Mouse (Mus musculus) T-helper 17 cell (primary cell): ENCODE measurements at regions not wholly inside any gene's neighbourhood (a gene's known extent, or its start where the extent isn't known, plus 50 kb on each side); places are given as distances from the start of the nearest gene placed in this dataset.

Source experiments
- in situ Hi-C, 2 experiments: fragments of 300-600 bp; cut with MboI, MseI; formaldehyde crosslinking; loops; 1 replicate in 1 of 2; 2 replicates in 1 of 2; pipeline ENCODE4 v1.15.1; 2025; ENCODE audit warnings: high pct_unique_total_duplicates in 2 of 2

DNA sequence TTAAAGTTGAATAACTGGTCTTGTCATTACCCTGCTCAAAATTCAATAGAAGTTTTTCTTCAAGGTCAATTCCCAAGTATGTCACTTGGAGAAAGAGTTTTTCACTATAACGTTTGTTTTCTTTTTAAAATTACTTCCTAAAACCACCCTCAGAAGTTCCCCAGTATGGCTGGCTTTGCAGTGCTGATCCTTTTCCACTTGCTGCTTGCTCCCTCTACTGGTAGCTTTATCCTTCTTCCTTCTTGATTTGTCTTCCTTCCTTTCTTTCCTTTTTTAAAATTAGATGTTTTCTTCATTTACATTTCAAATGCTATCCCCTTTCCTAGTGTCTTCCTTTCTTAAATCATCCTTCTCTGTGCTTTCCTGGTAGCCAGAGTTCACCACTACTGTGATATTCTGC lies 73.6 kb downstream of the Rtl3 start:
- in situ Hi-C loops = loop anchor here (5.0 to 25.0 kb wide), 2 partner anchors 280 to 555 kb away; partner anchors contain the start of genes Fndc3c1 (in 1 of the 2) and Taf9b (in 1 of the 2)
